Mouse (Mus musculus) liver, adult 2 months (tissue): ENCODE results near the gene C1ql4.

Experiments used
- CTCF ChIP-seq: fragments of 200-500 bp; IDR thresholded peaks from 2 replicates; pipeline ENCODE4 v1.5.1; 2011; ENCODE audit warnings: low read depth, low read length, control low read depth
- POLR2A ChIP-seq: fragments of 200-500 bp; IDR thresholded peaks from 2 replicates; pipeline ENCODE4 v1.6.1; 2011; ENCODE audit warnings: low read length, control low read depth; ENCODE audit not compliant: insufficient read depth; ENCODE audit errors: extremely low read depth

DNA sequence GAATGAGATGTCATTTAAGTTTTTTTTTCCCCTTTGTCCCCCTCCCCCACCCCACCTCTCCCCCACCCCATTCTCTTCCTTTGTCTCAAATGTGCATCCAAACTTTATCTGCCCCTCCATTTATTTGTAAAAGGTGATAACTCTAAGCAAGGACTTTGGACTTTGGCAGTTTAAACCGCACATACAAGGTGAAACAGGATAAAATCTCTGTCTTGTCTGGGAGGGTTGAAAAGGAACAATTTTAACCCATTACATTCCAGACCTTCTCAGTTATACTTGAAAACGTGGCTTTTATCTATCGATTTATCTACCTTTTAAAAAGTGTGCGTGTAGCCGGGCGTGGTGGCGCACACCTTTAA lies 27.4 kb upstream of the C1ql4 start:
- TF ChIP-seq POLR2A (no peak), CTCF (no peak)
